Mouse (Mus musculus) forebrain, embryonic 13.5 days (tissue): ENCODE data around the gene Olfr195. TPM values are rescaled to one million over a fixed set of nuclear protein-coding genes. Genes with fewer than 3 reads are reported as not detected.
"Not testable (repeated sequence)": the region's sequence is repeated elsewhere in the genome, so short reads cannot be mapped to it uniquely, and the experiment has no call there.

ENCODE experiments used
- ATAC-seq: fragments of 200-750 bp; cut with Nextera tagmentation; 2 replicates; pipeline ENCODE4 v1.8.0; 2017
- H3K27ac ChIP-seq: fragments of 300-500 bp; sonication (generic); 2 replicates; pipeline ENCODE4 v1.5.1; 2015; ENCODE audit warnings: inconsistent platforms, mild to moderate bottlenecking, moderate library complexity
- H3K27me3 ChIP-seq: fragments of 300-500 bp; sonication (generic); 2 replicates; pipeline ENCODE4 v1.6.1; 2015; ENCODE audit warnings: mild to moderate bottlenecking, inconsistent platforms
- H3K36me3 ChIP-seq: fragments of 300-500 bp; sonication (generic); 2 replicates; pipeline ENCODE4 v1.6.1; 2015; ENCODE audit warnings: mild to moderate bottlenecking, inconsistent platforms; ENCODE audit not compliant: poor library complexity, severe bottlenecking
- H3K4me1 ChIP-seq: fragments of 300-500 bp; sonication (generic); 2 replicates; pipeline ENCODE4 v1.6.1; 2015; ENCODE audit warnings: inconsistent platforms
- H3K4me2 ChIP-seq: fragments of 300-500 bp; sonication (generic); 2 replicates; pipeline ENCODE4 v1.6.1; 2015; ENCODE audit warnings: inconsistent platforms, mild to moderate bottlenecking, moderate library complexity
- H3K4me3 ChIP-seq: fragments of 300-500 bp; sonication (generic); 2 replicates; pipeline ENCODE4 v1.5.1; 2015; ENCODE audit warnings: mild to moderate bottlenecking, inconsistent platforms
- H3K9ac ChIP-seq: fragments of 300-500 bp; sonication (generic); 2 replicates; pipeline ENCODE4 v1.6.1; 2015; ENCODE audit warnings: mild to moderate bottlenecking, inconsistent platforms
- H3K9me3 ChIP-seq: fragments of 300-500 bp; sonication (generic); replicated peaks from 2 replicates; pipeline ENCODE4 v1.6.1; 2016; ENCODE audit warnings: inconsistent platforms
- WGBS: fragments of 180-500 bp; shearing (Covaris S2); methylation state at CpG from one replicate; pipeline ENCODE4 v1.1.7; 2015; 5-methylcytosine and 5-hydroxymethylcytosine counted together
- polyA plus RNA-seq: library from polyadenylated mRNA; unstranded; fragments of >200 nt; fragmentation: Nextera tagmentation; extraction: Ambion mirVana; gene quantifications from 2 replicates; pipeline ENCODE4 v1.2.1, GENCODE M21; 2015

The Olfr195 gene
- not detected in 2 replicates for polyA plus RNA-seq

- no peak within 1 kb of the TSS for H3K27ac ChIP-seq
Measured at GRCm38 (mm10) chr16:59146746-59147145, at the start of gene Olfr195. TSS of gene Olfr195 (plus strand) at chr16:59147046.

GRCm38 (mm10) chr16:59105312-59105711 is 41.5 kb upstream of the Olfr195 start:
- no peak for ATAC-seq
- WGBS: 93% methylated on average over 2 of the region's 2 CpGs
- Histone ChIP-seq H3K27ac (no peak overlapping the region), H3K36me3 (no peaks in the 10 kb centered on the region), H3K9ac (no peak overlapping the region), H3K27me3 (no peaks in the 10 kb centered on the region), H3K4me1 (no peaks in the 10 kb centered on the region), H3K4me2 (no peak overlapping the region), H3K9me3 (no peaks in the 10 kb centered on the region), H3K4me3 (no peak overlapping the region)

More at GRCm38 (mm10) chr16:59146746-59147145, at the start of gene Olfr195:
- no peaks in the 10 kb centered on the region for H3K9me3 ChIP-seq
- no peak within 1 kb of the TSS for H3K4me2 ChIP-seq
- 92% methylated on average over 1 of the region's 1 CpGs for WGBS
- H3K4me1 ChIP-seq: no peaks in the 10 kb centered on the region
- no peaks in the 10 kb centered on the region for H3K27me3 ChIP-seq
- H3K36me3 ChIP-seq: no peaks in the 10 kb centered on the region
- no peak for ATAC-seq
- H3K9ac ChIP-seq: no peak within 1 kb of the TSS
- no peak within 1 kb of the TSS for H3K4me3 ChIP-seq

DNA sequence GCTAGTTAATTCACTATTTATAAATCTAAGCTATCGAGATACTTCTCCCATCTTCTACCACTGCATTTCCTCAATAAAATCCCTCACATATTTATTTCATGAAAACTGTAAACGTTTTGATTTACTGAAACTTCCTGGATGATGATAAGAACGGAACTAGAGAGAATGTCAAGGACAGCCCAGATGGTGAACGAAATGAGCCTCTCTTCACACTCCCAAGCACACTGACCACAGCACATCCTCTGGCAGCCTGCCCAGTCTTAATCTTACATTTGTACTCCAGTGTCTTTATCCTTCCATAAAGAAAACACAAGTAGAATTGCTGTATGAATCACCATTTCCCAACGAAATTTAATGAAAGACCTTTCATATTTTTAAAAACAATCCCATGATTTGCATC is 38.3 kb upstream of the Olfr195 start:
- not testable (repeated sequence) for H3K4me3 ChIP-seq, H3K27ac ChIP-seq, H3K27me3 ChIP-seq, ATAC-seq, H3K9me3 ChIP-seq, H3K9ac ChIP-seq, H3K4me2 ChIP-seq, H3K4me1 ChIP-seq, H3K36me3 ChIP-seq
- WGBS: 68% methylated on average over 5 of the region's 5 CpGs

- Histone ChIP-seq H3K4me3 (no peak within 1 kb of the TSS), H3K9ac (no peak within 1 kb of the TSS), H3K9me3 (no peaks in the 10 kb centered on the region), H3K36me3 (no peaks in the 10 kb centered on the region), H3K4me1 (no peaks in the 10 kb centered on the region), H3K27ac (no peak within 1 kb of the TSS), H3K27me3 (no peaks in the 10 kb centered on the region), H3K4me2 (no peak within 1 kb of the TSS)
- no peak for ATAC-seq
- WGBS: 87% methylated on average over 1 of the region's 1 CpGs
Measured at GRCm38 (mm10) chr16:59111781-59112180, 35.1 kb upstream of the Olfr195 start, which contains the start of gene Olfr193. TSS of gene Olfr193 (minus strand) at chr16:59111881.

DNA sequence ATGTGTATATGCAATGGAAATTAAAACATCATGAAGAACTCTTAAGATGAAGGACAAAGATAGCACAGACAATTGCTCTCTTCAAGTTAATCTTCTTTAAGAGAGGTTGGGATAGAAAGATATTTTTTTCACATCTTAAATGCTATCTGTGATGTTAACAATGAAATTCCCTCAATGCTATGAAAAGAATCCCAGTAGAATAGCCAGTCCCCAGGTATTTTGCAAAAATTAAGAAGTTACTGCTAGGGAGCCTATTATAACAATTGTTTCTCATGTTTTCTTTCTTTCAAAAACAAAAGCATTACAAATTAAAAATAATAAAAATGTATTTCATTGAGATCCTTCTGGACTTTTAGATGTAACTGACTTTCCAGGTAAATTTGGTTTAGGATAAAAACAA is 25.9 kb upstream of the Olfr195 start, which contains the start of gene Olfr194:
Olfr194 (minus strand) TSS at position 101 of the 400 bp plus-strand sequence.
- H3K4me1 ChIP-seq: no peaks in the 10 kb centered on the region
- H3K4me3 ChIP-seq: no peak within 1 kb of the TSS
- no peak within 1 kb of the TSS for H3K27ac ChIP-seq
- H3K9me3 ChIP-seq: no peaks in the 10 kb centered on the region
- H3K27me3 ChIP-seq: no peaks in the 10 kb centered on the region
- no peak within 1 kb of the TSS for H3K4me2 ChIP-seq
- no peak for ATAC-seq
- no peak within 1 kb of the TSS for H3K9ac ChIP-seq
- no peaks in the 10 kb centered on the region for H3K36me3 ChIP-seq

GRCm38 (mm10) chr16:59130740-59131139 is 16.1 kb upstream of the Olfr195 start:
- Histone ChIP-seq H3K36me3 (no peaks in the 10 kb centered on the region), H3K4me1 (no peaks in the 10 kb centered on the region), H3K27me3 (no peaks in the 10 kb centered on the region), H3K9me3 (0 out of 2 replicates have a peak, but pooled peaks cover 3% of the 10 kb centered on the region), H3K4me3 (no peak overlapping the region), H3K4me2 (no peak overlapping the region), H3K27ac (no peak overlapping the region), H3K9ac (no peak overlapping the region)
- WGBS: 80% methylated on average over 1 of the region's 1 CpGs
- ATAC-seq: no peak

- no peaks in the 10 kb centered on the region for H3K27me3 ChIP-seq
- no peaks in the 10 kb centered on the region for H3K36me3 ChIP-seq
- H3K4me3 ChIP-seq: no peak overlapping the region
- H3K4me1 ChIP-seq: no peaks in the 10 kb centered on the region
- H3K9me3 ChIP-seq: no peaks in the 10 kb centered on the region
- H3K27ac ChIP-seq: no peak overlapping the region
- H3K4me2 ChIP-seq: no peak overlapping the region
- H3K9ac ChIP-seq: no peak overlapping the region
- no peak for ATAC-seq
Measured at GRCm38 (mm10) chr16:59141105-59141504, 5.7 kb upstream of the Olfr195 start.

- Histone ChIP-seq H3K36me3 (no peaks in the 10 kb centered on the region), H3K4me2 (no peak overlapping the region), H3K27me3 (no peaks in the 10 kb centered on the region), H3K4me1 (no peaks in the 10 kb centered on the region), H3K4me3 (no peak overlapping the region), H3K27ac (no peak overlapping the region), H3K9ac (no peak overlapping the region), H3K9me3 (no peaks in the 10 kb centered on the region)
- 89% methylated on average over 2 of the region's 2 CpGs for WGBS
- ATAC-seq: no peak
Measured at GRCm38 (mm10) chr16:59151996-59152395, 5.2 kb downstream of the Olfr195 start.

DNA sequence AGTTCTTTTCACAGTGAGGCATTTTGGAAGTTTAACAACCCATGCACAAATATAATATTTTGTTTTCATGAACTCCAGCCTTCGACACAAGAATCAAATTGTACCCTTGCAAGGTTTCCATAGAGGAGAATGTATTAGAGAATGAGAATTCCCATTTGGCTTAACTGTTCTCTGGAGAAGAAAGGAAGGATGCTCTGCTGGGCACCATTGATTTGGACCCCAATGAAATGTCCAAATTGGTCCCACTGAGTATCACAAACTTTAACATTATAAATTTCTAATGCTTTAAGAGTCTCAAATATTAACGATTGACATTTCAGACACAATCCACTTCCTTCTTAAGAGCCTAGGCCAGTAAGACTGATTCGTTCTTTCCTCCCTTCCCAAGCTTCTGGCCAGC is 23.5 kb downstream of the Olfr195 start, which contains the start of gene Olfr196:
Olfr196 (minus strand) TSS at position 101 of the 400 bp plus-strand sequence.
- no peak within 1 kb of the TSS for H3K9ac ChIP-seq
- 76% methylated on average over 3 of the region's 3 CpGs for WGBS
- H3K4me1 ChIP-seq: no peaks in the 10 kb centered on the region
- no peaks in the 10 kb centered on the region for H3K27me3 ChIP-seq
- no peak within 1 kb of the TSS for H3K4me3 ChIP-seq
- H3K36me3 ChIP-seq: no peaks in the 10 kb centered on the region
- H3K27ac ChIP-seq: no peak within 1 kb of the TSS
- H3K4me2 ChIP-seq: no peak within 1 kb of the TSS
- H3K9me3 ChIP-seq: no peaks in the 10 kb centered on the region
- ATAC-seq: no peak

Other genes starting within 250 kb of the Olfr195 start
- gene Olfr181, start 218.3 kb upstream of the Olfr195 start, polyA plus RNA-seq: not detected in 2 replicates
- gene Olfr180, start 217.7 kb upstream of the Olfr195 start, polyA plus RNA-seq: not detected in 2 replicates
- not detected in 2 replicates for gene Olfr183, start 151.7 kb upstream of the Olfr195 start, polyA plus RNA-seq
- not detected in 2 replicates for gene Olfr186, start 116.8 kb upstream of the Olfr195 start, polyA plus RNA-seq
- not detected in 2 replicates for gene Olfr187, start 107.3 kb upstream of the Olfr195 start, polyA plus RNA-seq
- gene Olfr190, start 69.0 kb upstream of the Olfr195 start, polyA plus RNA-seq: not detected in 2 replicates
- gene Olfr191, start 57.2 kb upstream of the Olfr195 start, polyA plus RNA-seq: not detected in 2 replicates
- not detected in 2 replicates for gene Olfr193, start 35.2 kb upstream of the Olfr195 start, polyA plus RNA-seq
- not detected in 2 replicates for gene Olfr194, start 26.0 kb upstream of the Olfr195 start, polyA plus RNA-seq
- gene Olfr196, start 23.4 kb downstream of the Olfr195 start, polyA plus RNA-seq: not detected in 2 replicates
- gene Olfr198, start 56.5 kb downstream of the Olfr195 start, polyA plus RNA-seq: not detected in 2 replicates
- not detected in 2 replicates for gene Olfr199, start 72.7 kb downstream of the Olfr195 start, polyA plus RNA-seq
- gene Olfr201, start 125.6 kb downstream of the Olfr195 start, polyA plus RNA-seq: not detected in 2 replicates
- gene Olfr202, start 139.7 kb downstream of the Olfr195 start, polyA plus RNA-seq: not detected in 2 replicates
- gene Olfr203, start 151.8 kb downstream of the Olfr195 start, polyA plus RNA-seq: not detected in 2 replicates
- gene Olfr204, start 171.2 kb downstream of the Olfr195 start, polyA plus RNA-seq: not detected in 2 replicates
- gene Olfr205, start 184.1 kb downstream of the Olfr195 start, polyA plus RNA-seq: not detected in 2 replicates
- gene Olfr206, start 202.2 kb downstream of the Olfr195 start, polyA plus RNA-seq: not detected in 2 replicates
- gene Olfr209, start 216.9 kb downstream of the Olfr195 start, polyA plus RNA-seq: not detected in 2 replicates